Comparison of ENCODE assay signal across 8 mouse cellular contexts in the genomic region with DNA sequence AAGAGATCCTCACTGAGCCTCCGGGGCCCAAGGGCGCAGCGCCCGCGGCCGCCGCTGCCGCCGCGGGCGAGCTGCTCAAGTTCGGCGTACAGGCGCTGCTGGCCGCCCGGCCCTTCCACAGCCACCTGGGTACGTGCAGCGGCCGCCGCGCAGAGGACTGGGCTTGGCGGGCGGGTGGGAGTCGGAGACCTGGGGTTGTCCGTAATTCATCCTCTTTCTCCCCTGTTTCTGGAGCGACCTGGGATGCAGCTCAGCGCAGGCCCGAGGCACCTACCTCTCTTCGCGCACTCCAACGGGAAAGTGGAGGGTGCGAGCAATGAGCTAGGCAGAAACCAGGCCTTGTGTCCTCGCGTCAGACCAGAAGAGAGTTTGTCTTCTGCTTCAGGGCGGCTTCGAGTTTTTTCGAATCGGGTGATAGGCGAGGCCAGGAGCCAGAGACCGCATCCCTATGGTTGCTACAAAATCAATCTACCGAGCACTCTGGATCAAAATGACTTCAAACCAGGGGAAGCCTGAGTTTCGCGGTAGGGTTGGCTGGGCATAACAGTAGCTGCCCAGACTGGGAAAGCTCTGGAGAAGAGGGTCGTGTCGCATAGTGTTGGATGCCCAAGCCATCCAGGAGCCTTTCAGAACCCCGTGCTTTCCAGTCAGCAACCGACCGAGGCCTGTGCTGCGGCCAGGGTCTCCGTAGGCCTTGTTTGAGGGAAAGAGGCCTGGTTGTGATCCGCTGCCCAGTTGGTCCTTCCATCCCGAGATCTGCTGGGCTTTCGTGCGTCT. TPM values are rescaled to one million over a fixed set of nuclear protein-coding genes. Genes with fewer than 3 reads are reported as not detected.
DNase-seq lines count a peak whose midpoint lies in the region; ATAC-seq lines count a peak whose summit lies in the region.
"Had no signal": no experiment of that assay in that cellular context is flagged by ENCODE, and none has a peak within 500 bp of the region (broad histone marks: within the 10 kb centered on the region; RNA-seq: fewer than 3 reads in every experiment).

No protein-coding gene starts in this region.

- peak; percentile 13 for DNase-seq in right cerebral cortex, postnatal 25 days
- no peak for DNase-seq in right cerebral cortex, postnatal 14 days
- DNase-seq in right cerebral cortex, postnatal 10 days (ENCODE audit: low spot score in 2 of 2), result no peak
- DNase-seq in thymus, postnatal 36 days, result no peak
- DNase-seq: adrenal gland, postnatal 14 days had no signal

- peaks cover 100% of the 10 kb centered on the region for H3K27me3 ChIP-seq in forebrain, embryonic 12.5 days
- H3K27me3 ChIP-seq in limb, embryonic 13.5 days, result peaks cover 98% of the 10 kb centered on the region
- peaks cover 47% of the 10 kb centered on the region for H3K27me3 ChIP-seq in stomach, embryonic 16.5 days (ENCODE audit: control insufficient read depth, insufficient read depth, low read length)

- no peaks in the 10 kb centered on the region for H3K36me3 ChIP-seq in forebrain, embryonic 12.5 days (replicated peaks)
- no peaks in the 10 kb centered on the region for H3K36me3 ChIP-seq in limb, embryonic 13.5 days
- H3K36me3 ChIP-seq in stomach, embryonic 16.5 days (ENCODE audit: control insufficient read depth, insufficient read depth, low read length), result no peaks in the 10 kb centered on the region

- peak overlapping the region; percentile 45; the same call in 1 of the 2 replicates for H3K9ac ChIP-seq in forebrain, embryonic 12.5 days
- H3K9ac ChIP-seq in limb, embryonic 13.5 days, result peak overlapping the region; percentile 72
- H3K9ac ChIP-seq in stomach, embryonic 16.5 days (ENCODE audit: low read length), result peak overlapping the region; percentile 87

- ATAC-seq in forebrain, embryonic 12.5 days (ENCODE audit: low FRiP score), result 0 out of 2 replicates have a peak, but pooled peaks have one; percentile 9
- ATAC-seq in limb, embryonic 13.5 days (ENCODE audit: low FRiP score, low read depth), result peak; percentile 26; the same call in 1 of the 2 replicates
- ATAC-seq in stomach, embryonic 16.5 days (ENCODE audit: insufficient read depth, low FRiP score), result no peak

- peaks cover 37% of the 10 kb centered on the region for H3K4me1 ChIP-seq in forebrain, embryonic 12.5 days
- peaks cover 57% of the 10 kb centered on the region for H3K4me1 ChIP-seq in limb, embryonic 13.5 days
- H3K4me1 ChIP-seq in stomach, embryonic 16.5 days (ENCODE audit: control insufficient read depth, insufficient read depth, low read length), result peaks cover 18% of the 10 kb centered on the region; the same call in 1 of the 2 replicates

- H3K4me3 ChIP-seq in forebrain, embryonic 12.5 days (replicated peaks), result peak overlapping the region; percentile 47
- H3K4me3 ChIP-seq in limb, embryonic 13.5 days, result peak overlapping the region; percentile 59
- peak overlapping the region; percentile 71 for H3K4me3 ChIP-seq in stomach, embryonic 16.5 days (replicated peaks; ENCODE audit: low read length)

- H3K4me2 ChIP-seq in forebrain, embryonic 12.5 days, result peak overlapping the region; percentile 73
- H3K4me2 ChIP-seq in limb, embryonic 13.5 days (replicated peaks), result peak overlapping the region; percentile 91
- H3K4me2 ChIP-seq in stomach, embryonic 16.5 days (ENCODE audit: low read depth, low read length), result peak overlapping the region; percentile 63

- H3K27ac ChIP-seq in forebrain, embryonic 12.5 days, result no peak overlapping the region
- H3K27ac ChIP-seq in limb, embryonic 13.5 days, result no peak overlapping the region
- H3K27ac ChIP-seq in stomach, embryonic 16.5 days (ENCODE audit: low read length), result peak overlapping the region; percentile 93

- no peaks in the 10 kb centered on the region for H3K9me3 ChIP-seq in forebrain, embryonic 12.5 days
- H3K9me3 ChIP-seq in limb, embryonic 13.5 days, result no peaks in the 10 kb centered on the region
- no peaks in the 10 kb centered on the region for H3K9me3 ChIP-seq in stomach, embryonic 16.5 days (replicated peaks; ENCODE audit: control insufficient read depth, low read length)

- WGBS in forebrain, embryonic 12.5 days, result 2% methylated on average over 54 of the region's 54 CpGs
- WGBS in limb, embryonic 13.5 days, result 4% methylated on average over 54 of the region's 54 CpGs
- 4% methylated on average over 54 of the region's 54 CpGs for WGBS in stomach, embryonic 16.5 days

RNA-seq across cellular contexts. Expression of gene Barx1, which starts 0.6 kb away (rescaled TPM):
- 0.88 and 2.2 TPM in 2 replicates for polyA plus RNA-seq in forebrain, embryonic 12.5 days (2016; fragmentation: Nextera tagmentation; extraction: Ambion mirVana)
- 2.7 and 2.9 TPM in 2 replicates for polyA plus RNA-seq in limb, embryonic 13.5 days (2015; fragmentation: Nextera tagmentation; extraction: Ambion mirVana)
- polyA plus RNA-seq in stomach, embryonic 16.5 days (2015; fragmentation: Nextera tagmentation; extraction: Ambion mirVana), result 47.1 and 58.4 TPM in 2 replicates

RNA-seq across cellular contexts. Expression of gene Ptpdc1, which starts 37.9 kb away (rescaled TPM):
- 16.1 and 19.3 TPM in 2 replicates for polyA plus RNA-seq in forebrain, embryonic 12.5 days (2016; fragmentation: Nextera tagmentation; extraction: Ambion mirVana)
- 20.0 and 20.5 TPM in 2 replicates for polyA plus RNA-seq in limb, embryonic 13.5 days (2015; fragmentation: Nextera tagmentation; extraction: Ambion mirVana)
- 8.5 and 9.3 TPM in 2 replicates for polyA plus RNA-seq in stomach, embryonic 16.5 days (2015; fragmentation: Nextera tagmentation; extraction: Ambion mirVana)

Comparison
In these comparisons a context has a peak if more than half of its experiments do, and no peak if none do; other contexts are left out.
1. RNA of gene Barx1, which starts 0.6 kb away (polyA plus RNA-seq): 47.1 to 58.4 TPM in stomach, embryonic 16.5 days; 2.7 to 2.9 TPM in limb, embryonic 13.5 days and 0.88 to 2.2 TPM in forebrain, embryonic 12.5 days; every median in the first group is over 10 times any median in the second.
2. Peak in every context shown above with its lines, with median percentiles within 50 percentile points of each other: H3K4me2 ChIP-seq, H3K4me3 ChIP-seq and H3K9ac ChIP-seq.